Mouse (Mus musculus) embryonic facial prominence, embryonic 12.5 days (tissue): ENCODE measurements around the gene Macrod2. TPM values are rescaled to one million over a fixed set of nuclear protein-coding genes. Genes with fewer than 3 reads are reported as not detected.

Source experiments
- ATAC-seq: fragments of 200-750 bp; cut with Nextera tagmentation; 2 replicates; pipeline ENCODE4 v1.8.0; 2017; ENCODE audit not compliant: insufficient number of reproducible peaks, insufficient read depth, low FRiP score, low TSS enrichment
- H3K27ac ChIP-seq: fragments of 300-500 bp; sonication (generic); 2 replicates; pipeline ENCODE4 v1.5.1; 2016; ENCODE audit warnings: mild to moderate bottlenecking
- H3K27me3 ChIP-seq: fragments of 300-500 bp; sonication (generic); 2 replicates; pipeline ENCODE4 v1.6.1; 2016; ENCODE audit warnings: mild to moderate bottlenecking, moderate library complexity
- H3K36me3 ChIP-seq: fragments of 300-500 bp; sonication (generic); 2 replicates; pipeline ENCODE4 v1.6.1; 2016; ENCODE audit warnings: mild to moderate bottlenecking
- H3K4me1 ChIP-seq: fragments of 300-500 bp; sonication (generic); 2 replicates; pipeline ENCODE4 v1.6.1; 2016
- H3K4me2 ChIP-seq: fragments of 300-500 bp; sonication (generic); replicated peaks from 2 replicates; pipeline ENCODE4 v1.6.1; 2016; ENCODE audit warnings: mild to moderate bottlenecking, moderate library complexity
- H3K4me3 ChIP-seq: fragments of 300-500 bp; sonication (generic); 2 replicates; pipeline ENCODE4 v1.5.1; 2016; ENCODE audit warnings: mild to moderate bottlenecking
- H3K9ac ChIP-seq: fragments of 300-500 bp; sonication (generic); 2 replicates; pipeline ENCODE4 v1.6.1; 2016; ENCODE audit warnings: mild to moderate bottlenecking, moderate library complexity
- H3K9me3 ChIP-seq: fragments of 300-500 bp; sonication (generic); 2 replicates; pipeline ENCODE4 v1.6.1; 2016; ENCODE audit warnings: mild to moderate bottlenecking, moderate library complexity
- WGBS: fragments of 180-500 bp; shearing (Covaris S2); methylation state at CpG from one replicate; pipeline ENCODE4 v1.1.7; 2016; 5-methylcytosine and 5-hydroxymethylcytosine counted together
- polyA plus RNA-seq: library from polyadenylated mRNA; unstranded; fragments of >200 nt; fragmentation: Nextera tagmentation; extraction: Ambion mirVana; gene quantifications from 2 replicates; pipeline ENCODE4 v1.2.1, GENCODE M21; 2016

Macrod2 gene
- polyA plus RNA-seq, 1 experiment from 2014 or later: 39.6 TPM

GRCm38 (mm10) chr2:141862531-141863265 lies 1467.6 kb downstream of the Macrod2 start:
- no peaks in the 10 kb centered on the region for H3K4me1 ChIP-seq
- H3K27ac ChIP-seq: no peak overlapping the region
- no peak overlapping the region for H3K4me2 ChIP-seq
- no peaks in the 10 kb centered on the region for H3K27me3 ChIP-seq
- no peaks in the 10 kb centered on the region for H3K9me3 ChIP-seq
- no peak overlapping the region for H3K9ac ChIP-seq
- no peak overlapping the region for H3K4me3 ChIP-seq
- ATAC-seq: no peak
- H3K36me3 ChIP-seq: no peaks in the 10 kb centered on the region
- WGBS: 41% methylated on average over 9 of the region's 9 CpGs

- no peak for ATAC-seq
- no peaks in the 10 kb centered on the region for H3K27me3 ChIP-seq
- no peak overlapping the region for H3K4me3 ChIP-seq
- no peak overlapping the region for H3K4me2 ChIP-seq
- H3K4me1 ChIP-seq: no peaks in the 10 kb centered on the region
- WGBS: 69% methylated on average over 2 of the region's 2 CpGs
- H3K36me3 ChIP-seq: no peaks in the 10 kb centered on the region
- H3K27ac ChIP-seq: no peak overlapping the region
- H3K9me3 ChIP-seq: no peaks in the 10 kb centered on the region
- no peak overlapping the region for H3K9ac ChIP-seq
These were observed 1468.6 kb downstream of the Macrod2 start for GRCm38 (mm10) chr2:141863628-141864165.

- WGBS: 76% methylated on average over 4 of the region's 4 CpGs
- Histone ChIP-seq H3K9me3 (no peaks in the 10 kb centered on the region), H3K27ac (no peak overlapping the region), H3K4me3 (no peak overlapping the region), H3K36me3 (no peaks in the 10 kb centered on the region), H3K4me2 (no peak overlapping the region), H3K9ac (no peak overlapping the region), H3K27me3 (no peaks in the 10 kb centered on the region), H3K4me1 (no peaks in the 10 kb centered on the region)
- no peak for ATAC-seq
These were observed 1475.8 kb downstream of the Macrod2 start for GRCm38 (mm10) chr2:141870930-141871329.

GRCm38 (mm10) chr2:141876155-141876851 lies 1481.2 kb downstream of the Macrod2 start:
- Histone ChIP-seq H3K36me3 (no peaks in the 10 kb centered on the region), H3K9me3 (no peaks in the 10 kb centered on the region), H3K4me3 (no peak overlapping the region), H3K4me1 (0 out of 2 replicates have a peak, but pooled peaks cover 12% of the 10 kb centered on the region), H3K9ac (no peak overlapping the region), H3K4me2 (no peak overlapping the region), H3K27me3 (no peaks in the 10 kb centered on the region), H3K27ac (no peak overlapping the region)
- WGBS: 41% methylated on average over 10 of the region's 10 CpGs
- no peak for ATAC-seq

- Histone ChIP-seq H3K27me3 (no peaks in the 10 kb centered on the region), H3K27ac (no peak overlapping the region), H3K4me2 (no peak overlapping the region), H3K9ac (no peak overlapping the region), H3K4me3 (no peak overlapping the region), H3K4me1 (0 out of 2 replicates have a peak, but pooled peaks cover 12% of the 10 kb centered on the region), H3K36me3 (no peaks in the 10 kb centered on the region), H3K9me3 (no peaks in the 10 kb centered on the region)
- 81% methylated on average over 2 of the region's 2 CpGs for WGBS
- no peak for ATAC-seq
These were observed 1481.8 kb downstream of the Macrod2 start for GRCm38 (mm10) chr2:141876958-141877357.

GRCm38 (mm10) chr2:141878473-141878872 lies 1483.4 kb downstream of the Macrod2 start:
- WGBS: 79% methylated on average over 1 of the region's 1 CpGs
- Histone ChIP-seq H3K27me3 (no peaks in the 10 kb centered on the region), H3K9me3 (no peaks in the 10 kb centered on the region), H3K36me3 (no peaks in the 10 kb centered on the region), H3K4me2 (no peak overlapping the region), H3K4me1 (0 out of 2 replicates have a peak, but pooled peaks cover 12% of the 10 kb centered on the region), H3K9ac (no peak overlapping the region), H3K27ac (no peak overlapping the region), H3K4me3 (no peak overlapping the region)
- ATAC-seq: no peak

- no peak overlapping the region; the same call in 1 of the 2 replicates for H3K27ac ChIP-seq
- H3K4me2 ChIP-seq: no peak overlapping the region
- WGBS: 32% methylated on average over 9 of the region's 9 CpGs
- H3K4me3 ChIP-seq: no peak overlapping the region
- ATAC-seq: no peak
- no peaks in the 10 kb centered on the region for H3K9me3 ChIP-seq
- no peak overlapping the region for H3K9ac ChIP-seq
- no peaks in the 10 kb centered on the region for H3K27me3 ChIP-seq
- 0 out of 2 replicates have a peak, but pooled peaks cover 12% of the 10 kb centered on the region for H3K4me1 ChIP-seq
- H3K36me3 ChIP-seq: no peaks in the 10 kb centered on the region
These were observed 1484.6 kb downstream of the Macrod2 start for GRCm38 (mm10) chr2:141879711-141880110.

GRCm38 (mm10) chr2:141886694-141887474 lies 1491.8 kb downstream of the Macrod2 start:
- 61% methylated on average over 11 of the region's 11 CpGs for WGBS

GRCm38 (mm10) chr2:141889497-141889896 lies 1494.4 kb downstream of the Macrod2 start:
- Histone ChIP-seq H3K4me1 (peaks cover 7% of the 10 kb centered on the region), H3K9me3 (no peaks in the 10 kb centered on the region), H3K27ac (no peak overlapping the region), H3K27me3 (no peaks in the 10 kb centered on the region), H3K36me3 (no peaks in the 10 kb centered on the region), H3K4me2 (no peak overlapping the region), H3K4me3 (no peak overlapping the region), H3K9ac (no peak overlapping the region)
- no peak for ATAC-seq
- WGBS: 80% methylated on average over 2 of the region's 2 CpGs

More at GRCm38 (mm10) chr2:141886694-141887474, 1491.8 kb downstream of the Macrod2 start:
- H3K9me3 ChIP-seq: no peaks in the 10 kb centered on the region
- H3K27me3 ChIP-seq: no peaks in the 10 kb centered on the region
- no peak overlapping the region for H3K9ac ChIP-seq
- H3K36me3 ChIP-seq: no peaks in the 10 kb centered on the region
- H3K4me3 ChIP-seq: no peak overlapping the region
- no peak for ATAC-seq
- no peak overlapping the region for H3K4me2 ChIP-seq
- no peak overlapping the region for H3K27ac ChIP-seq
- peaks cover 7% of the 10 kb centered on the region for H3K4me1 ChIP-seq

- no peak overlapping the region for H3K4me3 ChIP-seq
- ATAC-seq: no peak
These were observed 1502.8 kb downstream of the Macrod2 start for GRCm38 (mm10) chr2:141897951-141898350.

GRCm38 (mm10) chr2:141911831-141912447 lies 1516.8 kb downstream of the Macrod2 start:
- no peak for ATAC-seq
- 69% methylated on average over 6 of the region's 6 CpGs for WGBS
- no peaks in the 10 kb centered on the region for H3K9me3 ChIP-seq

More at GRCm38 (mm10) chr2:141897951-141898350, 1502.8 kb downstream of the Macrod2 start:
- no peak overlapping the region for H3K4me2 ChIP-seq
- H3K27me3 ChIP-seq: no peaks in the 10 kb centered on the region
- no peaks in the 10 kb centered on the region for H3K36me3 ChIP-seq
- no peak overlapping the region for H3K27ac ChIP-seq
- H3K9ac ChIP-seq: no peak overlapping the region
- no peaks in the 10 kb centered on the region for H3K4me1 ChIP-seq
- no peaks in the 10 kb centered on the region for H3K9me3 ChIP-seq

More at GRCm38 (mm10) chr2:141911831-141912447, 1516.8 kb downstream of the Macrod2 start:
- no peak overlapping the region for H3K9ac ChIP-seq
- no peaks in the 10 kb centered on the region for H3K4me1 ChIP-seq
- H3K27me3 ChIP-seq: no peaks in the 10 kb centered on the region
- no peak overlapping the region for H3K4me3 ChIP-seq
- H3K36me3 ChIP-seq: no peaks in the 10 kb centered on the region
- no peak overlapping the region for H3K4me2 ChIP-seq
- H3K27ac ChIP-seq: no peak overlapping the region
